Mouse (Mus musculus) CH12.LX (cell line): ENCODE data around the gene Kcnip4. TPM values are rescaled to one million over a fixed set of nuclear protein-coding genes. Genes with fewer than 3 reads are reported as not detected.

Experiments used
- DNase-seq: peaks from one replicate; pipeline ENCODE4 v3.0.0-alpha.2; 2013; ENCODE audit errors: extremely low read depth
- H3K27ac ChIP-seq: 2 replicates; pipeline ENCODE4 v1.5.1; 2012; ENCODE audit warnings: low read depth, mild to moderate bottlenecking, control low read depth, moderate library complexity; ENCODE audit not compliant: insufficient read depth
- H3K27me3 ChIP-seq: replicated peaks from 2 replicates; pipeline ENCODE3; 2012; ENCODE audit warnings: inconsistent platforms
- H3K36me3 ChIP-seq, 2 experiments: replicated peaks in 1 of 2; 2 replicates each; pipeline versions ENCODE3 to v1.6.1; 2012; ENCODE audit warnings: inconsistent platforms in 1 of 2, low read length in 1 of 2, mild to moderate bottlenecking in 1 of 2, mixed read lengths in 1 of 2, moderate library complexity in 1 of 2; ENCODE audit not compliant: control insufficient read depth in 1 of 2, insufficient read depth in 1 of 2
- H3K4me1 ChIP-seq, 2 experiments: 2 replicates each; pipeline ENCODE4 v1.6.1; 2012; ENCODE audit warnings: inconsistent platforms in 1 of 2, moderate library complexity in 1 of 2; ENCODE audit not compliant: insufficient read depth in 2 of 2, control insufficient read depth in 1 of 2
- H3K4me2 ChIP-seq: 2 replicates; pipeline ENCODE4 v1.6.1; 2012; ENCODE audit warnings: low read depth, mild to moderate bottlenecking, control low read depth; ENCODE audit not compliant: poor library complexity, insufficient read depth, severe bottlenecking
- H3K4me3 ChIP-seq, 3 experiments: fragments of 150-350 bp in 1 of 3; sonication (generic) in 1 of 3; replicated peaks in 1 of 3; 2 replicates each; pipeline versions ENCODE3 to v1.5.1; 2011 to 2012; ENCODE audit warnings: low read depth in 2 of 3, low read length in 2 of 3, mild to moderate bottlenecking in 2 of 3, moderate library complexity in 2 of 3, control low read depth in 1 of 3, improper control_type of control experiment in 1 of 3, inconsistent platforms in 1 of 3, mixed read lengths in 1 of 3; ENCODE audit not compliant: poor library complexity in 1 of 3
- H3K79me2 ChIP-seq: replicated peaks from 2 replicates; pipeline ENCODE4 v1.6.1; 2012; ENCODE audit warnings: mild to moderate bottlenecking, moderate library complexity; ENCODE audit not compliant: control insufficient read depth, poor library complexity, insufficient read depth, severe bottlenecking; ENCODE audit errors: extremely low read depth
- H3K9ac ChIP-seq: 2 replicates; pipeline ENCODE4 v1.6.1; 2012; ENCODE audit warnings: low read depth, mild to moderate bottlenecking, control low read depth, moderate library complexity; ENCODE audit not compliant: insufficient read depth
- H3K9me3 ChIP-seq: replicated peaks from 2 replicates; pipeline ENCODE3; 2012; ENCODE audit warnings: low read length, inconsistent platforms, mixed read lengths
- CHD2 ChIP-seq: IDR thresholded peaks from 2 replicates; pipeline ENCODE4 v1.6.1; 2011; ENCODE audit warnings: low read length, improper control_type of control experiment
- ELF1 ChIP-seq: IDR thresholded peaks from 2 replicates; pipeline ENCODE4 v1.6.1; 2014; ENCODE audit warnings: low read depth, mild to moderate bottlenecking, inconsistent platforms, low read length, improper control_type of control experiment
- GABPA ChIP-seq: IDR thresholded peaks from 2 replicates; pipeline ENCODE4 v1.6.1; 2012; ENCODE audit warnings: low read depth, low read length, improper control_type of control experiment, inconsistent platforms; ENCODE audit not compliant: insufficient replicate concordance
- IRF4 ChIP-seq: IDR thresholded peaks from 2 replicates; pipeline ENCODE4 v1.6.1; 2014; ENCODE audit warnings: low read depth, mild to moderate bottlenecking, inconsistent platforms, low read length, improper control_type of control experiment
- JUN ChIP-seq: IDR thresholded peaks from 2 replicates; pipeline ENCODE4 v1.6.1; 2011; ENCODE audit warnings: low read depth, mild to moderate bottlenecking, low read length, improper control_type of control experiment, moderate library complexity; ENCODE audit not compliant: insufficient read depth
- KAT2A ChIP-seq: IDR thresholded peaks from 2 replicates; pipeline ENCODE4 v1.6.1; 2012; ENCODE audit warnings: low read length, improper control_type of control experiment, inconsistent platforms; ENCODE audit not compliant: insufficient replicate concordance
- MAFK ChIP-seq: IDR thresholded peaks from 2 replicates; pipeline ENCODE4 v1.6.1; 2011; ENCODE audit warnings: low read length, improper control_type of control experiment; ENCODE audit not compliant: insufficient replicate concordance
- MEF2A ChIP-seq: IDR thresholded peaks from 2 replicates; pipeline ENCODE4 v1.6.1; 2014; ENCODE audit warnings: low read depth, mild to moderate bottlenecking, inconsistent platforms, low read length, improper control_type of control experiment, borderline replicate concordance
- MXI1 ChIP-seq: IDR thresholded peaks from 2 replicates; pipeline ENCODE4 v1.6.1; 2011; ENCODE audit warnings: mild to moderate bottlenecking, low read depth, low read length, improper control_type of control experiment
- MYC ChIP-seq: IDR thresholded peaks from 2 replicates; pipeline ENCODE4 v1.6.1; 2011; ENCODE audit warnings: low read depth, mild to moderate bottlenecking, improper control_type of control experiment, low read length
- NELFE ChIP-seq: IDR thresholded peaks from 2 replicates; pipeline ENCODE4 v1.6.1; 2011; ENCODE audit warnings: low read depth, low read length, improper control_type of control experiment
- NRF1 ChIP-seq: IDR thresholded peaks from 2 replicates; pipeline ENCODE4 v1.6.1; 2014; ENCODE audit warnings: low read depth, mild to moderate bottlenecking, inconsistent platforms, low read length, improper control_type of control experiment, moderate library complexity
- POLR2AphosphoS2 ChIP-seq: IDR thresholded peaks from 2 replicates; pipeline ENCODE4 v1.6.1; 2011; ENCODE audit warnings: low read depth, low read length, improper control_type of control experiment
- TBP ChIP-seq: conservative IDR thresholded peaks from 2 replicates; pipeline ENCODE4 v1.6.1; 2011; ENCODE audit warnings: low read depth, low read length, improper control_type of control experiment
- TCF12 ChIP-seq: IDR thresholded peaks from 2 replicates; pipeline ENCODE4 v1.6.1; 2014; ENCODE audit warnings: low read depth, mild to moderate bottlenecking, inconsistent platforms, low read length, improper control_type of control experiment
- USF1 ChIP-seq: IDR thresholded peaks from 2 replicates; pipeline ENCODE4 v1.6.1; 2014; ENCODE audit warnings: low read depth, mild to moderate bottlenecking, inconsistent platforms, low read length, improper control_type of control experiment
- ZKSCAN1 ChIP-seq: IDR thresholded peaks from 2 replicates; pipeline ENCODE4 v1.6.1; 2012; ENCODE audit warnings: low read depth, inconsistent platforms, low read length, improper control_type of control experiment, borderline replicate concordance
- ZNF384 ChIP-seq: IDR thresholded peaks from 2 replicates; pipeline ENCODE4 v1.6.1; 2012; ENCODE audit warnings: low read depth, low read length, improper control_type of control experiment, inconsistent platforms
- dilution Hi-C: fragments of 300-500 bp; cut with MboI; formaldehyde crosslinking; loops from 2 replicates; pipeline ENCODE4 v1.14.3; 2020; ENCODE audit warnings: low sequenced_read_pairs; ENCODE audit not compliant: extremely low pct_unique_long_range_greater_than_20kb, extremely low pct_ligation_motif_present
- in situ Hi-C: fragments of 300-500 bp; cut with MboI; formaldehyde crosslinking; loops from 3 replicates; pipeline ENCODE4 v1.14.3; 2019; ENCODE audit warnings: low sequenced_read_pairs, low pct_ligation_motif_present, low pct_unique_long_range_greater_than_20kb, mixed read lengths
- polyA plus RNA-seq: library from polyadenylated mRNA; unstranded; fragments of >175 nt; gene quantifications from 2 replicates; pipeline ENCODE4 v1.2.1, GENCODE M21; 2012; ENCODE audit warnings: low read depth; ENCODE audit not compliant: insufficient read length
- total RNA-seq, 2 experiments: library from RNA; depleted of rRNA; stranded (reverse); fragments of 300-350 nt in 1 of 2; fragments of >200 nt in 1 of 2; gene quantifications; 2 replicates each; pipeline ENCODE4 v1.2.3; 2012 to 2014

The Kcnip4 gene
- total and polyA plus RNA-seq, 3 experiments = 0.80 TPM; not detected in 2

- Histone ChIP-seq H3K27ac (no peak overlapping the region), H3K79me2 (no peaks in the 10 kb centered on the region), H3K4me1 (no peaks in the 10 kb centered on the region), H3K36me3 (no peaks in the 10 kb centered on the region), H3K4me3 (no peak overlapping the region), H3K9me3 (peaks cover 33% of the 10 kb centered on the region), H3K27me3 (no peaks in the 10 kb centered on the region), H3K4me2 (no peak overlapping the region), H3K9ac (no peak overlapping the region)
- no peak for DNase-seq
- dilution Hi-C loops (no loop called here), in situ Hi-C loops (loop anchor here (25.0 kb wide), 1 partner anchor 250 kb away; no protein-coding TSS in a partner anchor)
- TF ChIP-seq TCF12 = no peak
- TF ChIP-seq, all 38 proteins: peak for 0
Observed at GRCm38 (mm10) chr5:49337164-49337563, 187.5 kb downstream of the Kcnip4 start.

- in situ Hi-C loops = loop anchor here (25.0 kb wide), 1 partner anchor 246 kb away; no protein-coding TSS in a partner anchor
- no peak overlapping the region for H3K4me2 ChIP-seq
- H3K36me3 ChIP-seq = no peaks in the 10 kb centered on the region
- no peak overlapping the region for H3K9ac ChIP-seq
- H3K27me3 ChIP-seq = no peaks in the 10 kb centered on the region
- H3K9me3 ChIP-seq = peaks cover 28% of the 10 kb centered on the region
- TF ChIP-seq GABPA (no peak), MAFK (no peak)
- DNase-seq = no peak
- no peaks in the 10 kb centered on the region for H3K79me2 ChIP-seq
- H3K4me3 ChIP-seq = no peak overlapping the region
- no peak overlapping the region for H3K27ac ChIP-seq
- no peaks in the 10 kb centered on the region for H3K4me1 ChIP-seq
- dilution Hi-C loops = no loop called here
Observed at GRCm38 (mm10) chr5:49333063-49333462, 191.6 kb downstream of the Kcnip4 start.

- no peak for TF ChIP-seq MYC
- TF ChIP-seq ZKSCAN1 = no peak
- no peak for TF ChIP-seq ZNF384
- TF ChIP-seq MXI1 = no peak
- no peak for TF ChIP-seq NELFE
- no peak for TF ChIP-seq MEF2A
- no peak for TF ChIP-seq USF1
- TF ChIP-seq POLR2AphosphoS2 = no peak
- no peak for TF ChIP-seq IRF4
- no peak for TF ChIP-seq TBP
- TF ChIP-seq ELF1 = no peak
- TF ChIP-seq NRF1 = no peak
- no peak for TF ChIP-seq JUN
- no peak for TF ChIP-seq CHD2
- TF ChIP-seq KAT2A = no peak
- Histone ChIP-seq H3K9ac (no peak overlapping the region), H3K4me3 (no peak overlapping the region), H3K4me1 (no peaks in the 10 kb centered on the region), H3K27ac (no peak overlapping the region), H3K4me2 (no peak overlapping the region), H3K36me3 (no peaks in the 10 kb centered on the region), H3K9me3 (peaks cover 29% of the 10 kb centered on the region), H3K27me3 (no peaks in the 10 kb centered on the region), H3K79me2 (no peaks in the 10 kb centered on the region)
- dilution Hi-C loops (no loop called here), in situ Hi-C loops (loop anchor here (25.0 kb wide), 1 partner anchor 242 kb away; no protein-coding TSS in a partner anchor)
- no peak for DNase-seq
Observed at GRCm38 (mm10) chr5:49329023-49329422, 195.7 kb downstream of the Kcnip4 start.
